ENCODE assay signal across 9 mouse cellular contexts in genomic region chr5:31328255-31328654, GRCm38 (mm10). TPM values are rescaled to one million over a fixed set of nuclear protein-coding genes. Genes with fewer than 3 reads are reported as not detected.
A peak's percentile ranks its signal among the peaks of the same experiment; 100 is the strongest.
DNase-seq lines count a peak whose midpoint lies in the region; ATAC-seq lines count a peak whose summit lies in the region.
"Had no signal": no experiment of that assay in that cellular context is flagged by ENCODE, and none has a peak within 500 bp of the region (broad histone marks: within the 10 kb centered on the region; RNA-seq: fewer than 3 reads in every experiment).

No protein-coding gene starts in this region.

- DNase-seq in midbrain, embryonic 11.5 days (ENCODE audit: low spot score, missing footprints), result peak; percentile 88
- peak; percentile 28 for DNase-seq in adrenal gland, adult 8-10 months
- DNase-seq in embryonic facial prominence, embryonic 10.5 days (ENCODE audit: low spot score), result peak; percentile 58
- DNase-seq in heart, postnatal 36 days, result peak; percentile 54 to 62
- peak; percentile 48 to 76 for DNase-seq in left cerebral cortex, postnatal 14 days (ENCODE audit: low spot score in 2 of 2)
- DNase-seq in retina, embryonic 14.5 days (ENCODE audit: low spot score), result peak; percentile 81

- H3K27ac ChIP-seq in midbrain, embryonic 11.5 days (ENCODE audit: low read depth, low read length), result no peak overlapping the region
- H3K27ac ChIP-seq in midbrain, embryonic 16.5 days (ENCODE audit: low read length), result no peak overlapping the region
- no peak overlapping the region for H3K27ac ChIP-seq in embryonic facial prominence, embryonic 10.5 days (replicated peaks)

- H3K4me1 ChIP-seq in midbrain, embryonic 11.5 days (ENCODE audit: control insufficient read depth, insufficient read depth, low read length), result no peaks in the 10 kb centered on the region
- no peaks in the 10 kb centered on the region for H3K4me1 ChIP-seq in midbrain, embryonic 16.5 days (ENCODE audit: control insufficient read depth, insufficient read depth, low read length)
- no peaks in the 10 kb centered on the region for H3K4me1 ChIP-seq in embryonic facial prominence, embryonic 10.5 days

- ATAC-seq in midbrain, embryonic 11.5 days (ENCODE audit: low FRiP score), result no peak
- ATAC-seq in midbrain, embryonic 16.5 days, result no peak
- ATAC-seq in megakaryocyte progenitor cell, adult 5-6 weeks (replicated peaks; ENCODE audit: poor library complexity), result no peak

- peaks cover 2% of the 10 kb centered on the region; the same call in 1 of the 2 replicates for H3K9me3 ChIP-seq in midbrain, embryonic 11.5 days (ENCODE audit: control insufficient read depth, low read length)
- no peaks in the 10 kb centered on the region for H3K9me3 ChIP-seq in midbrain, embryonic 16.5 days (replicated peaks; ENCODE audit: control insufficient read depth, low read length, poor library complexity, severe bottlenecking)
- H3K9me3 ChIP-seq in embryonic facial prominence, embryonic 10.5 days, result peaks cover 3% of the 10 kb centered on the region; the same call in 1 of the 2 replicates

- H3K4me3 ChIP-seq in midbrain, embryonic 11.5 days (ENCODE audit: low read depth, low read length), result no peak overlapping the region
- no peak overlapping the region for H3K4me3 ChIP-seq in midbrain, embryonic 16.5 days (ENCODE audit: low read depth, low read length)
- no peak overlapping the region for H3K4me3 ChIP-seq in embryonic facial prominence, embryonic 10.5 days

- 31% methylated on average over 7 of the region's 7 CpGs for WGBS in midbrain, embryonic 11.5 days
- 32% methylated on average over 7 of the region's 7 CpGs for WGBS in midbrain, embryonic 16.5 days
- WGBS in embryonic facial prominence, embryonic 10.5 days, result 36% methylated on average over 7 of the region's 7 CpGs

- H3K4me2 ChIP-seq in midbrain, embryonic 11.5 days, result no peak overlapping the region
- no peak overlapping the region for H3K4me2 ChIP-seq in midbrain, embryonic 16.5 days (ENCODE audit: low read length)

- H3K9ac ChIP-seq in midbrain, embryonic 11.5 days (ENCODE audit: low read length), result no peak overlapping the region
- no peak overlapping the region for H3K9ac ChIP-seq in midbrain, embryonic 16.5 days (ENCODE audit: low read depth, low read length)

- no peaks in the 10 kb centered on the region for H3K27me3 ChIP-seq in midbrain, embryonic 11.5 days (ENCODE audit: control insufficient read depth, insufficient read depth, low read length)
- no peaks in the 10 kb centered on the region for H3K27me3 ChIP-seq in midbrain, embryonic 16.5 days (ENCODE audit: control insufficient read depth, insufficient read depth, low read depth, low read length)
- no peaks in the 10 kb centered on the region for H3K27me3 ChIP-seq in embryonic facial prominence, embryonic 10.5 days (replicated peaks; ENCODE audit: low read depth, poor library complexity, severe bottlenecking)

- intact Hi-C loops in heart, postnatal 36 days (cut with DNase I), result loop anchor here (5.0 kb wide), 3 partner anchors 106 to 176 kb away; partner anchors contain the start of genes Mpv17 and Ppm1g
- intact Hi-C loops in left cerebral cortex, postnatal 14 days (cut with DNase I), result loop anchor here (5.0 kb wide), 1 partner anchor 106 kb away; the partner anchor contains the start of gene Ppm1g

- H3K36me3 ChIP-seq in midbrain, embryonic 11.5 days (ENCODE audit: control insufficient read depth, insufficient read depth, low read length), result no peaks in the 10 kb centered on the region
- no peaks in the 10 kb centered on the region for H3K36me3 ChIP-seq in midbrain, embryonic 16.5 days (ENCODE audit: control insufficient read depth, insufficient read depth, low read length)
- no peaks in the 10 kb centered on the region for H3K36me3 ChIP-seq in embryonic facial prominence, embryonic 10.5 days (replicated peaks)

RNA-seq across cellular contexts. Expression of gene Gckr, which starts 31.0 kb away (rescaled TPM):
- polyA plus RNA-seq in midbrain, embryonic 11.5 days (2014; fragmentation: Nextera tagmentation; extraction: Ambion mirVana), result 0.11 and 0.22 TPM in 2 replicates
- 0.42 and 1.6 TPM in 2 replicates for polyA plus RNA-seq in midbrain, embryonic 16.5 days (2015; fragmentation: Nextera tagmentation; extraction: Ambion mirVana)
- under 1 TPM in 3 of 4 experiments, not detected in 1; 0.26 to 0.70 (median 0.49) TPM for total RNA-seq in adrenal gland, adult 8-10 months (2022)
- polyA plus RNA-seq in embryonic facial prominence, embryonic 10.5 days (2016; fragmentation: Nextera tagmentation; extraction: Ambion mirVana), result 0.19 and 0.29 TPM in 2 replicates
- total RNA-seq in heart, postnatal 36 days (2021), result not detected
- total RNA-seq in left cerebral cortex, postnatal 14 days (2021), result under 1 TPM; 0.11 to 0.30 TPM
- not detected in 2 replicates for total RNA-seq in megakaryocyte progenitor cell, adult 5-6 weeks (2015)
- total RNA-seq in megakaryocyte progenitor cell, adult 5-6 weeks (2017), result not detected in 2 replicates
- total RNA-seq: gastrocnemius, postnatal 36 days had no signal

RNA-seq across cellular contexts. Expression of gene Fndc4, which starts 32.4 kb away (rescaled TPM):
- polyA plus RNA-seq in midbrain, embryonic 11.5 days (2014; fragmentation: Nextera tagmentation; extraction: Ambion mirVana), result 43.3 and 54.0 TPM in 2 replicates
- 96.2 and 97.6 TPM in 2 replicates for polyA plus RNA-seq in midbrain, embryonic 16.5 days (2015; fragmentation: Nextera tagmentation; extraction: Ambion mirVana)
- 10 to 100 TPM in 2 of 4 experiments, 1 to 10 TPM in 2; 6.6 to 15.1 (median 10.6) TPM for total RNA-seq in adrenal gland, adult 8-10 months (2022)
- 54.6 and 57.1 TPM in 2 replicates for polyA plus RNA-seq in embryonic facial prominence, embryonic 10.5 days (2016; fragmentation: Nextera tagmentation; extraction: Ambion mirVana)
- 1 to 10 TPM; 1.6 to 3.7 TPM for total RNA-seq in heart, postnatal 36 days (2021)
- total RNA-seq in left cerebral cortex, postnatal 14 days (2021), result 100 to 1,000 TPM; 124 to 147 TPM
- total RNA-seq in megakaryocyte progenitor cell, adult 5-6 weeks (2015), result not detected in 2 replicates
- not detected in 2 replicates for total RNA-seq in megakaryocyte progenitor cell, adult 5-6 weeks (2017)

RNA-seq across cellular contexts. Expression of gene Ift172, which starts 37.3 kb away (rescaled TPM):
- 25.6 and 31.9 TPM in 2 replicates for polyA plus RNA-seq in midbrain, embryonic 11.5 days (2014; fragmentation: Nextera tagmentation; extraction: Ambion mirVana)
- 32.3 and 40.0 TPM in 2 replicates for polyA plus RNA-seq in midbrain, embryonic 16.5 days (2015; fragmentation: Nextera tagmentation; extraction: Ambion mirVana)
- total RNA-seq in adrenal gland, adult 8-10 months (2022), result 10 to 100 TPM; 38.1 to 62.4 (median 49.5) TPM
- 37.3 and 39.2 TPM in 2 replicates for polyA plus RNA-seq in embryonic facial prominence, embryonic 10.5 days (2016; fragmentation: Nextera tagmentation; extraction: Ambion mirVana)
- 10 to 100 TPM; 36.8 to 43.6 TPM for total RNA-seq in heart, postnatal 36 days (2021)
- 10 to 100 TPM; 82.8 to 93.9 TPM for total RNA-seq in left cerebral cortex, postnatal 14 days (2021)
- total RNA-seq in megakaryocyte progenitor cell, adult 5-6 weeks (2015), result 7.3 and 11.1 TPM in 2 replicates
- total RNA-seq in megakaryocyte progenitor cell, adult 5-6 weeks (2017), result 20.8 and 33.0 TPM in 2 replicates

Comparison
In these comparisons a context has a peak if more than half of its experiments do, and no peak if none do; other contexts are left out.
1. DNase-seq: peak in every context shown above with its lines; median percentile 88 in midbrain, embryonic 11.5 days; 81 in retina, embryonic 14.5 days; 62 in left cerebral cortex, postnatal 14 days; 58 in embryonic facial prominence, embryonic 10.5 days; 58 in heart, postnatal 36 days; 28 in adrenal gland, adult 8-10 months.
2. RNA of gene Fndc4, which starts 32.4 kb away (total RNA-seq): 124 to 147 TPM in left cerebral cortex, postnatal 14 days; 6.6 to 15.1 TPM in adrenal gland, adult 8-10 months, 1.6 to 3.7 TPM in heart, postnatal 36 days and not detected in megakaryocyte progenitor cell, adult 5-6 weeks; every median in the first group is over 4 times any median in the second.